Mouse (Mus musculus): ENCODE measurements at regions not wholly inside any gene's neighbourhood (a gene's known extent, or its start where the extent isn't known, plus 50 kb on each side); places are given as distances from the start of the nearest gene placed in this dataset.

DNA sequence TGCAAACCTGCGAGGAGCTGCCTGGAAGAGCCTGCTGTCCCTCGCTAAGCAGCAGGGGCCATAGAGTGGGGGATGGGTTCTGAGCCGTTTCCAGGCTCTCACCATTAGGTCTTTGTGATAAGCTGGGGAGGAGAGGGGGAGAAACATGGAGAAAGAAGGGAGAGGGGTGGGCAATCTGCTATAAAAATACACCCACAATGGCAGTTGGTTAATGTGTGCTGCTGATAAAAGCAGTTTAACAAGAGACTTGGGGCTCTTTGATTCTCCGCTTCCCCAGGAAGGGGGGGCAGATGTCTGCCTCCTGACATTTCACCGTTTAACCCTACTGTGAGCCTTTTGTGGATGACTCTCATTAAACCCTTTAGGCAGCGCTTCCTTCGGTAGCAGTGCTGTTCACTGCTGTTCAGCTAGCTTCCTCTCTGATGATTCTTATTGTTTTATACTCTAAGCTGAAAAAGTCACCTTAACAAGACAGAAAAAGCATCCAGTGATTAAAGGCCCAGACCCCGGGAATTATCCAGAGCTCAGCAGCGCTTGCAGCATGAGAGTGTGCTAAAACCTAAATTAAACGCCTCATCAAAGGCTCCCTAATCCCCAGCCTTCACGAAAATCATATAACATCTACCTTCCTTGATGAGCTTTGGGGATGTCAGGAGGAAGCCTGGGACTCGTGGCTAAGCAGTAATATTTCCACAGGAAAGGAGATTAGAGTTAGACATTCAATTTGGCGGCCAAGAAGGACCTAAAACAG is 122.6 kb downstream of the Cd55b start:
- no peak for TF ChIP-seq POLR2A (IDR thresholded peaks at IDR 0.05; ENCODE audit: insufficient read depth, low read depth, low read length)
- no peak for TF ChIP-seq CTCF (IDR thresholded peaks at IDR 0.05)
- no peak for TF ChIP-seq EP300 (IDR thresholded peaks at IDR 0.05; ENCODE audit: insufficient read depth, low read depth, low read length)

All from heart, adult 2 months (tissue).